Mouse (Mus musculus): ENCODE measurements around the gene Snx32.

DNA sequence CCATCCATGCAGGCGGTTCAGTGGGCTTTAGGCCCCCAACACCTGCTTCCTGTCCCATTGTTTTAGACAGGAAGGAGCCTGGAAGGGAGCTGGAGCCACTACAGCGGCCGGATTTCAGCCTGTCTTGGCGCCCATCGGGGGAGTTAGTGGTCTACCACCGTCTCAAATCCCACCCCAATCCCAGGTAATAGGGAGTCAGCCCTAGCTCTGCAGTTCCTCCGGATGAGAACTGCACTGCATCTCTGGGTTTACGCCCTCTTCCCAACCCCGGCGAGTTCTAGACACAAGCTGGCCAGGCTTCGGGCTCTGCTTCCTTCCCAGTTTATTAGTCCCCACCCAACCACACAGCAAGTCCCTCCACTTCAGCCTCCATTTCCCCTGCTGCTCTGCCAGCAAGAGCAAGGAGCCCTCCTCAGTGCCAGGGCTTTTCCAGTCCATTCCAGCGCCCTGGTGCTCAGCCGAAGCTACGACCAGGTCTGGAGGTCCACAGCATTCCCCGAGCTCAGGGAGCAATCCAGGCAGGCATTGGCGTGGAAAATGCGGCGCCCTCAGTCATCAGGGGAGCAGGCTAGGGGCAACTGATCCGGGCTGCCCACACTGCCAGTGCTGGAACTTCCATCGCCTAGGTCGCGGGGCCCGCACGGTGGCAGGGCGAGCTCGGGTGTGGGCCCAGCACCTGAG lies 54.0 kb downstream of the Snx32 start:
- TF ChIP-seq GATA1 (IDR thresholded peaks at IDR 0.05; ENCODE audit: borderline replicate concordance, low read length) = no peak
- TF ChIP-seq TAL1 (conservative IDR thresholded peaks at IDR 0.05; ENCODE audit: low read depth, low read length) = no peak
